In the genomic region with DNA sequence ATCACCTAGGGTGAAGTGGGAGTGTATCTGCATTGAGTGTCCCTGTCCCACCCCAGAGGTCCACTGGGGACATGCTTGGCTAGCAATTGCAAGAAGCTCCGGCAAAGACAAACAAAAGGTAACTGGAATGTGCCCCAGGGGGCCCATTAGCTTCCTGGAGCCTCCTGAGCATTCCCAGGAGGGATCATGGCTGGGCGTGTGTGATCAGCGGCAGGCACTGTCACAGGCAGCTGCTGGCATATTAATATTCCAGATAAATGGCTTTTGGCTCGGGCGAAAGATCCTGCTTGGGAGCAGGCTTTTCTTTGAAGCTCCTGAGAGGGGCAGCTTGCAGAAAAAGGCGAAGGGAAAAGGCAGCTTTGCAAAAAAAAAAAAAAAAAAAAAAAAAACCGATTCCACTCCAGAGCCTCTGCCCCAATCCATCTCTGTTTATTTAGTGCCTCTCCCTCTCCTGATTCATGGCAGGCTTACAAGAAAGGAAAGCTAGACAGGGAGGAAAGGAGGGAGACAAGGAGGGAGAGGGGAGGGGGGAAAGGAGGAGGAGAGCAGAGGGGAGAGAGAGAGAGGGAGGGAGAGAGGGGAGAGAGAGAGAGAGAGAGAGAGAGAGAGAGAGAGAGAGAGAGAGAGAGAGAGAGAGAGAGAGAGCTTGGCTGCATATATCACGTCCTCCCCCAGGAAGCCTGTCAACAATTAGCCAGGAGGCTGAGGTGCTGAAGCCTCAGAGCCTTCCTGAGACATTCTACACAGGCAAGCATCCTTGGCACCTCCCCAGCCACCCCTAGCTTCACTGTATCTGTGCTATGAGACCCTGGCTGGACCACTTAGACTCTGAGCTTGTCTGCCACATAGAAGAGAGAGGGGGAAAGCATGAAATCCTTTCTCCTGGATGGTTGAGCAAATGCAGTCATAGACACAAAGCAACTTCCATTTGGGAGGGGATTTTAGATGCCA, we compare ENCODE assay signal across 9 mouse cellular contexts.
DNase-seq lines count a peak whose midpoint lies in the region; ATAC-seq lines count a peak whose summit lies in the region.
"Had no signal": no experiment of that assay in that cellular context is flagged by ENCODE, and none has a peak within 500 bp of the region (broad histone marks: within the 10 kb centered on the region; RNA-seq: fewer than 3 reads in every experiment).

No protein-coding gene starts in this region.

- DNase-seq in cerebellum, adult 11-12 months: peak; percentile 44
- no peak for DNase-seq in cerebellum, adult 9-10 months
- peak; percentile 21 for DNase-seq in ovary, postnatal 14 days (ENCODE audit: low spot score)
- no peak for DNase-seq in ovary, adult 18-20 months (ENCODE audit: low spot score)
- DNase-seq in kidney, postnatal 10 days: peak; percentile 56
- DNase-seq in spleen, adult 18-20 months: no peak

- no peaks in the 10 kb centered on the region for H3K27me3 ChIP-seq in forebrain, embryonic 13.5 days
- no peaks in the 10 kb centered on the region for H3K27me3 ChIP-seq in neural tube, embryonic 15.5 days (replicated peaks)

- peaks cover 27% of the 10 kb centered on the region for H3K4me1 ChIP-seq in forebrain, embryonic 13.5 days
- H3K4me1 ChIP-seq in neural tube, embryonic 15.5 days: peaks cover 23% of the 10 kb centered on the region
- H3K4me1 ChIP-seq: megakaryocyte, embryonic 14.5 days had no signal

- H3K9me3 ChIP-seq in forebrain, embryonic 13.5 days (replicated peaks): no peaks in the 10 kb centered on the region
- no peaks in the 10 kb centered on the region for H3K9me3 ChIP-seq in neural tube, embryonic 15.5 days (replicated peaks)
- H3K9me3 ChIP-seq: megakaryocyte, embryonic 14.5 days had no signal

- H3K4me3 ChIP-seq in forebrain, embryonic 13.5 days: no peak overlapping the region
- H3K4me3 ChIP-seq in neural tube, embryonic 15.5 days (replicated peaks): no peak overlapping the region
- H3K4me3 ChIP-seq: megakaryocyte, embryonic 14.5 days had no signal

- ATAC-seq in forebrain, embryonic 13.5 days: peak; percentile 80
- ATAC-seq in neural tube, embryonic 15.5 days (ENCODE audit: low FRiP score): peak; percentile 81

- peak overlapping the region; percentile 94 for H3K27ac ChIP-seq in forebrain, embryonic 13.5 days
- peak overlapping the region; percentile 89 for H3K27ac ChIP-seq in neural tube, embryonic 15.5 days (replicated peaks)

- H3K9ac ChIP-seq in forebrain, embryonic 13.5 days: peak overlapping the region; percentile 53
- H3K9ac ChIP-seq in neural tube, embryonic 15.5 days (replicated peaks): peak overlapping the region; percentile 26; the same call in 1 of the 2 replicates

- no peaks in the 10 kb centered on the region for H3K36me3 ChIP-seq in forebrain, embryonic 13.5 days (ENCODE audit: poor library complexity, severe bottlenecking)
- H3K36me3 ChIP-seq in neural tube, embryonic 15.5 days: no peaks in the 10 kb centered on the region

- 1% methylated on average over 8 of the region's 8 CpGs for WGBS in forebrain, embryonic 13.5 days
- WGBS in neural tube, embryonic 15.5 days: 3% methylated on average over 7 of the region's 8 CpGs

- H3K4me2 ChIP-seq in forebrain, embryonic 13.5 days: peak overlapping the region; percentile 45
- H3K4me2 ChIP-seq in neural tube, embryonic 15.5 days: peak overlapping the region; percentile 44

Comparison
In these comparisons a context has a peak if more than half of its experiments do, and no peak if none do; other contexts are left out.
1. DNase-seq: peak in cerebellum, adult 11-12 months (single experiment), ovary, postnatal 14 days (single experiment) and kidney, postnatal 10 days (single experiment); none in cerebellum, adult 9-10 months (single experiment), ovary, adult 18-20 months (single experiment) and spleen, adult 18-20 months (0 of 2).